Mouse (Mus musculus) layer of hippocampus, adult 6 months (tissue): Measurements from ENCODE around the gene Mybpc1. TPM values are rescaled to one million over a fixed set of nuclear protein-coding genes. Genes with fewer than 3 reads are reported as not detected.

Experiments used
- long read RNA-seq, 2 experiments: library from polyadenylated mRNA; unstranded; transcript quantifications; one replicate each; pipeline ENCODE4 v2.0.0; 2019 to 2020
- polyA plus RNA-seq: library from polyadenylated mRNA; unstranded; fragments of <200 nt; fragmentation: Nextera tagmentation; gene quantifications from 2 replicates; pipeline ENCODE4 v1.2.3, GENCODE M21; 2021

Gene Mybpc1
- polyA plus RNA-seq, result 0.68 and 0.75 TPM in 2 replicates
- long read RNA-seq, experiment 1, partial matches to known transcripts, result 0 of 2 reads
- long read RNA-seq, experiment 1, other reads (novel, unspliced or antisense), result 2 of 2 reads
- long read RNA-seq, experiment 2, partial matches to known transcripts, result 0 of 7 reads
- long read RNA-seq, experiment 2, other reads (novel, unspliced or antisense), result 7 of 7 reads

GRCm38 (mm10) chr10:88604943-88605342 is at the start of gene Mybpc1:
Gene Mybpc1 (minus strand): TSS chr10:88605152.

GRCm38 (mm10) chr10:88503421-88504314 is 101.3 kb downstream of the Mybpc1 start, which contains the start of gene Chpt1:
Gene Chpt1 (minus strand): TSS chr10:88504073.

Other genes with a start within 250 kb of the Mybpc1 start
- gene Dram1, start 226.1 kb downstream of the Mybpc1 start, polyA plus RNA-seq, result 0.54 and 0.64 TPM in 2 replicates
- gene Gnptab, start 226.0 kb downstream of the Mybpc1 start, polyA plus RNA-seq, result 11.5 and 11.9 TPM in 2 replicates
- 0.13 and 0.63 TPM in 2 replicates for gene Sycp3, start 145.6 kb downstream of the Mybpc1 start, polyA plus RNA-seq
- gene Chpt1, start 101.1 kb downstream of the Mybpc1 start, polyA plus RNA-seq, result 31.4 and 40.6 TPM in 2 replicates
- gene Spic, start 79.9 kb upstream of the Mybpc1 start, polyA plus RNA-seq, result not detected in 2 replicates
- gene Arl1, start 125.7 kb upstream of the Mybpc1 start, polyA plus RNA-seq, result 220 and 243 TPM in 2 replicates
- gene Utp20, start 221.7 kb upstream of the Mybpc1 start, polyA plus RNA-seq, result 2.6 and 2.8 TPM in 2 replicates